Mouse (Mus musculus) embryonic facial prominence, embryonic 13.5 days (tissue): ENCODE results near the gene Sapcd1. TPM values are rescaled to one million over a fixed set of nuclear protein-coding genes. Genes with fewer than 3 reads are reported as not detected.
A peak's percentile ranks its signal among the peaks of the same experiment; 100 is the strongest.

ENCODE experiments used
- ATAC-seq: fragments of 200-750 bp; cut with Nextera tagmentation; 2 replicates; pipeline ENCODE4 v1.8.0; 2017; ENCODE audit warnings: low read depth; ENCODE audit not compliant: insufficient number of reproducible peaks, insufficient read depth, low FRiP score, low TSS enrichment
- H3K27ac ChIP-seq: fragments of 300-500 bp; sonication (generic); 2 replicates; pipeline ENCODE4 v1.5.1; 2015; ENCODE audit warnings: moderate library complexity, mild to moderate bottlenecking, inconsistent platforms
- H3K27me3 ChIP-seq: fragments of 300-500 bp; sonication (generic); 2 replicates; pipeline ENCODE4 v1.6.1; 2015; ENCODE audit warnings: mild to moderate bottlenecking, inconsistent platforms
- H3K36me3 ChIP-seq: fragments of 300-500 bp; sonication (generic); 2 replicates; pipeline ENCODE4 v1.6.1; 2015; ENCODE audit warnings: mild to moderate bottlenecking, inconsistent platforms
- H3K4me1 ChIP-seq: fragments of 300-500 bp; sonication (generic); 2 replicates; pipeline ENCODE4 v1.6.1; 2015; ENCODE audit warnings: inconsistent platforms
- H3K4me2 ChIP-seq: fragments of 300-500 bp; sonication (generic); 2 replicates; pipeline ENCODE4 v1.6.1; 2015; ENCODE audit warnings: moderate library complexity, mild to moderate bottlenecking, inconsistent platforms
- H3K4me3 ChIP-seq: fragments of 300-500 bp; sonication (generic); 2 replicates; pipeline ENCODE4 v1.5.1; 2015; ENCODE audit warnings: mild to moderate bottlenecking, inconsistent platforms
- H3K9ac ChIP-seq: fragments of 300-500 bp; sonication (generic); 2 replicates; pipeline ENCODE4 v1.6.1; 2015; ENCODE audit warnings: mild to moderate bottlenecking, inconsistent platforms
- H3K9me3 ChIP-seq: fragments of 300-500 bp; sonication (generic); 2 replicates; pipeline ENCODE4 v1.6.1; 2016; ENCODE audit warnings: inconsistent platforms
- WGBS: fragments of 180-500 bp; shearing (Covaris S2); methylation state at CpG from one replicate; pipeline ENCODE4 v1.1.7; 2015; ENCODE audit warnings: mixed read lengths; 5-methylcytosine and 5-hydroxymethylcytosine counted together
- polyA plus RNA-seq: library from polyadenylated mRNA; unstranded; fragments of >200 nt; fragmentation: Nextera tagmentation; extraction: Ambion mirVana; gene quantifications from 2 replicates; pipeline ENCODE4 v1.2.1, GENCODE M21; 2015

Sapcd1 gene
- polyA plus RNA-seq, 1 experiment from 2014 or later = 19.5 TPM

GRCm38 (mm10) chr17:35024261-35024660 is 3.6 kb downstream of the Sapcd1 start:
- Histone ChIP-seq H3K36me3 (no peaks in the 10 kb centered on the region), H3K27ac (no peak overlapping the region), H3K27me3 (no peaks in the 10 kb centered on the region), H3K9ac (peak overlapping the region; percentile 44; the same call in 1 of the 2 replicates), H3K4me2 (no peak overlapping the region), H3K9me3 (no peaks in the 10 kb centered on the region), H3K4me3 (no peak overlapping the region), H3K4me1 (peaks cover 42% of the 10 kb centered on the region)
- ATAC-seq = no peak
- 72% methylated on average over 13 of the region's 13 CpGs for WGBS

GRCm38 (mm10) chr17:35023756-35024155 is 4.1 kb downstream of the Sapcd1 start:
- H3K27ac ChIP-seq = no peak overlapping the region
- H3K9ac ChIP-seq = peak overlapping the region; percentile 44; the same call in 1 of the 2 replicates
- ATAC-seq = no peak
- H3K4me1 ChIP-seq = peaks cover 42% of the 10 kb centered on the region
- H3K4me2 ChIP-seq = no peak overlapping the region
- no peak overlapping the region for H3K4me3 ChIP-seq
- H3K9me3 ChIP-seq = no peaks in the 10 kb centered on the region
- no peaks in the 10 kb centered on the region for H3K27me3 ChIP-seq
- 57% methylated on average over 4 of the region's 4 CpGs for WGBS
- H3K36me3 ChIP-seq = no peaks in the 10 kb centered on the region

GRCm38 (mm10) chr17:35023221-35023620 is 4.6 kb downstream of the Sapcd1 start:
- Histone ChIP-seq H3K27ac (no peak overlapping the region), H3K4me2 (no peak overlapping the region), H3K9ac (0 out of 2 replicates have a peak overlapping the region, but pooled peaks have one; percentile 49), H3K9me3 (no peaks in the 10 kb centered on the region), H3K36me3 (0 out of 2 replicates have a peak, but pooled peaks cover 4% of the 10 kb centered on the region), H3K4me1 (peaks cover 42% of the 10 kb centered on the region), H3K27me3 (no peaks in the 10 kb centered on the region), H3K4me3 (no peak overlapping the region)
- ATAC-seq = no peak
- 76% methylated on average over 5 of the region's 5 CpGs for WGBS

- no peaks in the 10 kb centered on the region for H3K9me3 ChIP-seq
These were observed 5.2 kb downstream of the Sapcd1 start for GRCm38 (mm10) chr17:35022541-35023060.

GRCm38 (mm10) chr17:35021842-35022477 is 5.9 kb downstream of the Sapcd1 start:
- no peak for ATAC-seq
- Histone ChIP-seq H3K9ac (no peak overlapping the region), H3K36me3 (peaks cover 10% of the 10 kb centered on the region), H3K4me1 (peaks cover 34% of the 10 kb centered on the region), H3K4me2 (no peak overlapping the region), H3K4me3 (no peak overlapping the region), H3K27me3 (no peaks in the 10 kb centered on the region), H3K9me3 (no peaks in the 10 kb centered on the region), H3K27ac (peak overlapping the region; percentile 28; the same call in 1 of the 2 replicates)
- WGBS = 67% methylated on average over 6 of the region's 6 CpGs

More at GRCm38 (mm10) chr17:35022541-35023060, 5.2 kb downstream of the Sapcd1 start:
- Histone ChIP-seq H3K27me3 (no peaks in the 10 kb centered on the region), H3K4me2 (no peak overlapping the region), H3K4me3 (no peak overlapping the region), H3K36me3 (0 out of 2 replicates have a peak, but pooled peaks cover 6% of the 10 kb centered on the region), H3K9ac (no peak overlapping the region), H3K4me1 (peaks cover 39% of the 10 kb centered on the region), H3K27ac (no peak overlapping the region)
- 91% methylated on average over 8 of the region's 8 CpGs for WGBS
- ATAC-seq = no peak

GRCm38 (mm10) chr17:35021163-35021808 is 6.5 kb downstream of the Sapcd1 start:
- Histone ChIP-seq H3K4me2 (peak overlapping the region; percentile 42), H3K4me1 (peaks cover 34% of the 10 kb centered on the region), H3K9me3 (no peaks in the 10 kb centered on the region), H3K27ac (no peak overlapping the region), H3K36me3 (peaks cover 17% of the 10 kb centered on the region), H3K9ac (peak overlapping the region; percentile 47; the same call in 1 of the 2 replicates), H3K4me3 (no peak overlapping the region), H3K27me3 (no peaks in the 10 kb centered on the region)
- WGBS = 6% methylated on average over 17 of the region's 17 CpGs
- no peak for ATAC-seq

GRCm38 (mm10) chr17:35020551-35020950 is 7.3 kb downstream of the Sapcd1 start:
- H3K4me1 ChIP-seq = peaks cover 30% of the 10 kb centered on the region
- H3K9ac ChIP-seq = 0 out of 2 replicates have a peak overlapping the region, but pooled peaks have one; percentile 47
- H3K9me3 ChIP-seq = no peaks in the 10 kb centered on the region
- H3K36me3 ChIP-seq = peaks cover 24% of the 10 kb centered on the region
- no peaks in the 10 kb centered on the region for H3K27me3 ChIP-seq
- no peak overlapping the region for H3K4me3 ChIP-seq
- H3K4me2 ChIP-seq = no peak overlapping the region
- WGBS = 83% methylated on average over 8 of the region's 8 CpGs
- no peak overlapping the region for H3K27ac ChIP-seq
- no peak for ATAC-seq

- 71% methylated on average over 11 of the region's 11 CpGs for WGBS
- peaks cover 31% of the 10 kb centered on the region for H3K36me3 ChIP-seq
- no peak overlapping the region for H3K9ac ChIP-seq
- H3K4me1 ChIP-seq = peaks cover 29% of the 10 kb centered on the region
- ATAC-seq = no peak
- no peaks in the 10 kb centered on the region for H3K27me3 ChIP-seq
- H3K27ac ChIP-seq = no peak overlapping the region
- no peak overlapping the region for H3K4me3 ChIP-seq
- no peaks in the 10 kb centered on the region for H3K9me3 ChIP-seq
- no peak overlapping the region for H3K4me2 ChIP-seq
These were observed 7.9 kb downstream of the Sapcd1 start for GRCm38 (mm10) chr17:35019894-35020293.

GRCm38 (mm10) chr17:35018171-35018570 is 9.6 kb downstream of the Sapcd1 start:
- Histone ChIP-seq H3K27me3 (no peaks in the 10 kb centered on the region), H3K4me1 (peaks cover 20% of the 10 kb centered on the region), H3K4me3 (no peak overlapping the region), H3K9me3 (no peaks in the 10 kb centered on the region), H3K36me3 (peaks cover 48% of the 10 kb centered on the region), H3K27ac (no peak overlapping the region), H3K4me2 (no peak overlapping the region), H3K9ac (no peak overlapping the region)
- no peak for ATAC-seq
- WGBS = 82% methylated on average over 3 of the region's 3 CpGs

GRCm38 (mm10) chr17:35017706-35018030 is 10.1 kb downstream of the Sapcd1 start:
- WGBS = 75% methylated on average over 14 of the region's 14 CpGs
- no peak overlapping the region for H3K9ac ChIP-seq
- H3K4me2 ChIP-seq = no peak overlapping the region
- peaks cover 20% of the 10 kb centered on the region for H3K4me1 ChIP-seq
- H3K27me3 ChIP-seq = no peaks in the 10 kb centered on the region
- H3K36me3 ChIP-seq = peaks cover 53% of the 10 kb centered on the region
- H3K4me3 ChIP-seq = no peak overlapping the region
- no peak for ATAC-seq
- H3K9me3 ChIP-seq = no peaks in the 10 kb centered on the region
- no peak overlapping the region for H3K27ac ChIP-seq

- Histone ChIP-seq H3K4me3 (no peak overlapping the region), H3K9ac (no peak overlapping the region; the same call in 1 of the 2 replicates), H3K4me1 (peaks cover 20% of the 10 kb centered on the region), H3K27ac (peak overlapping the region; percentile 44; the same call in 1 of the 2 replicates), H3K9me3 (no peaks in the 10 kb centered on the region), H3K27me3 (no peaks in the 10 kb centered on the region), H3K4me2 (no peak overlapping the region), H3K36me3 (peaks cover 59% of the 10 kb centered on the region)
- ATAC-seq = no peak
- WGBS = 79% methylated on average over 10 of the region's 10 CpGs
These were observed 10.8 kb downstream of the Sapcd1 start for GRCm38 (mm10) chr17:35016791-35017705.
